Mouse (Mus musculus) limb, embryonic 14.5 days (tissue): ENCODE measurements around the gene Zdhhc17. TPM values are rescaled to one million over a fixed set of nuclear protein-coding genes. Genes with fewer than 3 reads are reported as not detected.

Source experiments
- ATAC-seq: fragments of 200-750 bp; cut with Nextera tagmentation; 2 replicates; pipeline ENCODE4 v1.8.0; 2017; ENCODE audit warnings: low read depth, moderate number of reproducible peaks, moderate TSS enrichment; ENCODE audit not compliant: low FRiP score
- DNase-seq: peaks from one replicate; pipeline ENCODE4 v3.0.0-alpha.2; 2015; ENCODE audit warnings: low spot score
- H3K27ac ChIP-seq: fragments of 300-500 bp; sonication (generic); replicated peaks from 2 replicates; pipeline ENCODE4 v1.5.1; 2014; ENCODE audit warnings: low read depth, mild to moderate bottlenecking, low read length, moderate library complexity, mixed read lengths
- H3K27me3 ChIP-seq: fragments of 300-500 bp; sonication (generic); 2 replicates; pipeline ENCODE4 v1.6.1; 2014; ENCODE audit warnings: low read length, mixed read lengths; ENCODE audit not compliant: control insufficient read depth, insufficient read depth
- H3K36me3 ChIP-seq: fragments of 300-500 bp; sonication (generic); 2 replicates; pipeline ENCODE4 v1.6.1; 2014; ENCODE audit warnings: mild to moderate bottlenecking, low read length, moderate library complexity, mixed read lengths; ENCODE audit not compliant: control insufficient read depth, insufficient read depth
- H3K4me1 ChIP-seq: fragments of 300-500 bp; sonication (generic); 2 replicates; pipeline ENCODE4 v1.6.1; 2014; ENCODE audit warnings: antibody characterized with exemption, low read length, mixed read lengths; ENCODE audit not compliant: control insufficient read depth, insufficient read depth
- H3K4me2 ChIP-seq: fragments of 300-500 bp; sonication (generic); replicated peaks from 2 replicates; pipeline ENCODE4 v1.6.1; 2014; ENCODE audit warnings: low read depth, mild to moderate bottlenecking, low read length, moderate library complexity; ENCODE audit not compliant: severe bottlenecking
- H3K4me3 ChIP-seq: fragments of 300-500 bp; sonication (generic); replicated peaks from 2 replicates; pipeline ENCODE4 v1.5.1; 2014; ENCODE audit warnings: low read length
- H3K9ac ChIP-seq: fragments of 300-500 bp; sonication (generic); 2 replicates; pipeline ENCODE4 v1.6.1; 2014; ENCODE audit warnings: mild to moderate bottlenecking, low read depth, low read length, moderate library complexity; ENCODE audit not compliant: severe bottlenecking
- H3K9me3 ChIP-seq: fragments of 300-500 bp; sonication (generic); 2 replicates; pipeline ENCODE4 v1.6.1; 2016; ENCODE audit warnings: low read length; ENCODE audit not compliant: control insufficient read depth
- POLR2A ChIP-seq: fragments of 200-500 bp; IDR thresholded peaks from 2 replicates; pipeline ENCODE4 v1.8.0; 2012; ENCODE audit warnings: inconsistent platforms, mild to moderate bottlenecking, moderate library complexity, borderline replicate concordance; ENCODE audit not compliant: insufficient read depth, insufficient read length; ENCODE audit errors: extremely low read depth
- WGBS: fragments of 180-500 bp; shearing (Covaris S2); extraction: QIAGEN DNeasy Blood & Tissue Kit; methylation state at CpG from one replicate; pipeline ENCODE4 v1.1.7; 2014; 5-methylcytosine and 5-hydroxymethylcytosine counted together
- polyA plus RNA-seq, 2 experiments: library from polyadenylated mRNA; depleted of rRNA in 1 of 2; stranded (reverse) in 1 of 2; unstranded in 1 of 2; fragments of >200 nt; fragmentation: Nextera tagmentation in 1 of 2; extraction: Ambion mirVana in 1 of 2; gene quantifications; 2 replicates each; pipeline versions ENCODE4 v1.2.1 to v1.2.3; 2012 to 2014

Zdhhc17 gene
- polyA plus RNA-seq, 2 experiments, result 25.0 to 41.8 TPM

GRCm38 (mm10) chr10:110993249-110993648, 16.7 kb downstream of the Zdhhc17 start:
- Histone ChIP-seq H3K4me1 (peaks cover 2% of the 10 kb centered on the region; the same call in 1 of the 2 replicates), H3K4me3 (no peak overlapping the region), H3K36me3 (no peaks in the 10 kb centered on the region), H3K27me3 (no peaks in the 10 kb centered on the region), H3K27ac (no peak overlapping the region), H3K4me2 (no peak overlapping the region), H3K9ac (no peak overlapping the region), H3K9me3 (no peaks in the 10 kb centered on the region)
- DNase-seq (no peak), ATAC-seq (no peak)
- TF ChIP-seq POLR2A, result no peak
- WGBS, result 56% methylated on average over 5 of the region's 5 CpGs

- Histone ChIP-seq H3K27me3 (no peaks in the 10 kb centered on the region), H3K36me3 (no peaks in the 10 kb centered on the region), H3K4me1 (peaks cover 2% of the 10 kb centered on the region; the same call in 1 of the 2 replicates), H3K4me3 (no peak overlapping the region), H3K27ac (no peak overlapping the region), H3K9me3 (no peaks in the 10 kb centered on the region), H3K9ac (no peak overlapping the region), H3K4me2 (no peak overlapping the region)
- WGBS, result 48% methylated on average over 9 of the region's 9 CpGs
- TF ChIP-seq POLR2A, result no peak
- DNase-seq, result no peak
- no peak for ATAC-seq
These were observed 17.9 kb downstream of the Zdhhc17 start for GRCm38 (mm10) chr10:110992047-110992431.

GRCm38 (mm10) chr10:110991307-110992046, 18.5 kb downstream of the Zdhhc17 start:
- Histone ChIP-seq H3K36me3 (no peaks in the 10 kb centered on the region), H3K4me1 (peaks cover 2% of the 10 kb centered on the region; the same call in 1 of the 2 replicates), H3K4me3 (no peak overlapping the region), H3K27me3 (no peaks in the 10 kb centered on the region), H3K9me3 (no peaks in the 10 kb centered on the region), H3K27ac (no peak overlapping the region), H3K9ac (no peak overlapping the region), H3K4me2 (no peak overlapping the region)
- WGBS, result 68% methylated on average over 6 of the region's 6 CpGs
- TF ChIP-seq POLR2A, result no peak
- DNase-seq, result no peak
- ATAC-seq, result no peak

GRCm38 (mm10) chr10:110989729-110990128, 20.2 kb downstream of the Zdhhc17 start:
- Histone ChIP-seq H3K9ac (no peak overlapping the region), H3K4me1 (peaks cover 2% of the 10 kb centered on the region; the same call in 1 of the 2 replicates), H3K27me3 (no peaks in the 10 kb centered on the region), H3K9me3 (no peaks in the 10 kb centered on the region), H3K4me3 (no peak overlapping the region), H3K4me2 (no peak overlapping the region), H3K27ac (no peak overlapping the region), H3K36me3 (no peaks in the 10 kb centered on the region)
- WGBS, result 57% methylated on average over 2 of the region's 2 CpGs
- DNase-seq, result no peak
- ATAC-seq, result no peak
- no peak for TF ChIP-seq POLR2A

GRCm38 (mm10) chr10:110986682-110987081, 23.3 kb downstream of the Zdhhc17 start:
- Histone ChIP-seq H3K9me3 (no peaks in the 10 kb centered on the region), H3K4me1 (peaks cover 5% of the 10 kb centered on the region; the same call in 1 of the 2 replicates), H3K27ac (no peak overlapping the region), H3K4me2 (no peak overlapping the region), H3K36me3 (no peaks in the 10 kb centered on the region), H3K27me3 (no peaks in the 10 kb centered on the region), H3K4me3 (no peak overlapping the region), H3K9ac (no peak overlapping the region)
- WGBS, result 94% methylated on average over 17 of the region's 17 CpGs
- no peak for ATAC-seq
- DNase-seq, result no peak
- no peak for TF ChIP-seq POLR2A

GRCm38 (mm10) chr10:110982771-110983170, 27.2 kb downstream of the Zdhhc17 start:
- Histone ChIP-seq H3K9me3 (no peaks in the 10 kb centered on the region), H3K36me3 (peaks cover 17% of the 10 kb centered on the region), H3K9ac (no peak overlapping the region), H3K4me2 (no peak overlapping the region), H3K27ac (no peak overlapping the region), H3K4me3 (no peak overlapping the region), H3K4me1 (0 out of 2 replicates have a peak, but pooled peaks cover 2% of the 10 kb centered on the region), H3K27me3 (no peaks in the 10 kb centered on the region)
- ATAC-seq, result no peak
- WGBS, result 82% methylated on average over 4 of the region's 4 CpGs
- no peak for DNase-seq
- TF ChIP-seq POLR2A, result no peak
